Mouse (Mus musculus) embryonic fibroblast, embryonic 13.5 days (primary cell): ENCODE results near the gene Dennd4a.

Experiments used
- CTCF ChIP-seq: IDR thresholded peaks from 2 replicates; pipeline ENCODE4 v1.5.1; 2011; ENCODE audit warnings: mild to moderate bottlenecking, control low read depth, low read length, moderate library complexity, borderline replicate concordance; ENCODE audit not compliant: insufficient read depth
- POLR2A ChIP-seq: IDR thresholded peaks from 2 replicates; pipeline ENCODE4 v1.6.1; 2011; ENCODE audit warnings: low read depth, mild to moderate bottlenecking, control low read depth, low read length, moderate library complexity

DNA sequence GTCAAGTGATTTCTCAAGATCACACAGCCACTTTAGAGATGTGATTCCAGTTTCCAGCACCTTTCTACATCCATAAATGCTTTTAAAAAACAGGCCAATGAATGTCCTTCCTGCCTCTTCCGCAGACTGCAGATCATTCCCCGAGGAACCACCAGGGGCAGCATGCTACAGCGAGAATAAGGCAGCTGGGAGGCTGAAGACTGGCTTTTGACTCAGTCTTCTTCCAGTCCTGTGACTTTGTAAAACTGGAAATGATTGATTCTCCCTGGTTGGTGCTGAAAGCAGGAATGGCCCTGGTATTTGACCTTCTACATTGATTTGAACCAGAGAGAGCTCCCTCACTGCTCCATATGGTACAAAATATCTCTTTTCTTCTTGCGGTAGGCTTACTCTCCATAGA lies 26.3 kb upstream of the Dennd4a start:
- TF ChIP-seq POLR2A = no peak
- peak; percentile 88 for TF ChIP-seq CTCF
